Mouse (Mus musculus) kidney, adult 2 months (tissue): ENCODE data around the gene Rfx4. TPM values are rescaled to one million over a fixed set of nuclear protein-coding genes. Genes with fewer than 3 reads are reported as not detected.

Experiments used
- DNase-seq: peaks from one replicate; pipeline ENCODE4 v3.0.0; 2021
- H3K27ac ChIP-seq: fragments of 200-500 bp; 2 replicates; pipeline ENCODE4 v1.5.1; 2012; ENCODE audit warnings: low read depth, low read length, control low read depth, inconsistent platforms; ENCODE audit not compliant: insufficient read depth
- H3K27me3 ChIP-seq: fragments of 200-500 bp; replicated peaks from 2 replicates; pipeline ENCODE4 v1.6.1; 2012; ENCODE audit warnings: mild to moderate bottlenecking, moderate library complexity, low read length, inconsistent platforms; ENCODE audit not compliant: control insufficient read depth, insufficient read depth
- H3K36me3 ChIP-seq: fragments of 200-500 bp; 2 replicates; pipeline ENCODE4 v1.6.1; 2012; ENCODE audit warnings: mild to moderate bottlenecking, moderate library complexity, low read length, inconsistent platforms; ENCODE audit not compliant: control insufficient read depth, insufficient read depth
- H3K4me1 ChIP-seq: fragments of 200-500 bp; 2 replicates; pipeline ENCODE4 v1.6.1; 2011; ENCODE audit warnings: low read length; ENCODE audit not compliant: control insufficient read depth, insufficient read depth
- H3K4me3 ChIP-seq: fragments of 200-500 bp; 2 replicates; pipeline ENCODE4 v1.5.1; 2011; ENCODE audit warnings: mild to moderate bottlenecking, low read depth, low read length, control low read depth; ENCODE audit not compliant: insufficient read depth
- CTCF ChIP-seq: fragments of 200-500 bp; conservative IDR thresholded peaks from 2 replicates; pipeline ENCODE4 v1.5.1; 2011; ENCODE audit warnings: low read depth, mild to moderate bottlenecking, control low read depth, low read length, moderate library complexity, mixed read lengths; ENCODE audit not compliant: insufficient read depth, insufficient read length
- POLR2A ChIP-seq: fragments of 200-500 bp; IDR thresholded peaks from one replicate; pipeline ENCODE4 v1.6.1; 2011; ENCODE audit warnings: low read depth, low read length, control low read depth
- WGBS: fragments of 180-500 bp; shearing (Covaris S2); methylation state at CpG from one replicate; pipeline ENCODE4 v1.1.7; 2018; 5-methylcytosine and 5-hydroxymethylcytosine counted together
- polyA plus RNA-seq: library from polyadenylated mRNA; depleted of rRNA; stranded (reverse); fragments of >200 nt; gene quantifications from 2 replicates; pipeline ENCODE4 v1.2.3, GENCODE M21; 2012

Gene Rfx4
- polyA plus RNA-seq, 1 experiment, result 0.23 TPM

DNA sequence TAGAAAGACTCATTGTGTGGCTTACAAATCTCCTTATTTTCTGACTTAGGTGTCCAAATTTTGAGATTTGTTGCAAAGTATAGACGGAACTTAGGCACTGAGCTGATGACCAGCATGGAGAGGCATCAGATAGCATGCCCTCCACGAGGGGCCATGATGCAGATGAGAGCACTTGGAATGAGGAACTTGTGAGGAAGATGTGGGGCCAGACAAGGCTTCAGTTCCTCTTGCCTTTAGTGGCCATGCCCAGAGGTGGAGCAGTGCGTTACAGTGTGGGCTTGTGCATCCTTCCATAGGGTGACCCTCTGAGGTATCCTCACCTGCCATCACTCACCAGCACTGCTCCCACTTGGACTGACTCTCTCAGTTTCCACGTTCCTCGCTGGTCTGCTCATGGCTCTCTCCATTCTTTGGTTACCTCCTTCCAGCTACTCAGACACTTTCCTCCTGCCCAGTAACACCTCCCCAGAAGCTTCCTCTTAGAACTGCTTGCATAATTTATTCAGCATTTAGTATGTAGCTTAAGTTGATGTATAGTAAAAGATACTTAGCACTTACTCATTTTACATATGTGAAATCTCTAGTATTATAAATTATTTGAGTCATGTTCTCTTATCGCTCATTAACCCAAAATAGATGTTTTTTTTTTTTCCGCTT is 179.8 kb downstream of the Rfx4 start:
- no peaks in the 10 kb centered on the region for H3K36me3 ChIP-seq
- H3K27me3 ChIP-seq, result no peaks in the 10 kb centered on the region
- 82% methylated on average over 7 of the region's 7 CpGs for WGBS
- no peak for DNase-seq
- H3K4me3 ChIP-seq, result no peak overlapping the region
- no peak overlapping the region for H3K27ac ChIP-seq
- TF ChIP-seq POLR2A (no peak), CTCF (no peak)
- H3K4me1 ChIP-seq, result no peaks in the 10 kb centered on the region

DNA sequence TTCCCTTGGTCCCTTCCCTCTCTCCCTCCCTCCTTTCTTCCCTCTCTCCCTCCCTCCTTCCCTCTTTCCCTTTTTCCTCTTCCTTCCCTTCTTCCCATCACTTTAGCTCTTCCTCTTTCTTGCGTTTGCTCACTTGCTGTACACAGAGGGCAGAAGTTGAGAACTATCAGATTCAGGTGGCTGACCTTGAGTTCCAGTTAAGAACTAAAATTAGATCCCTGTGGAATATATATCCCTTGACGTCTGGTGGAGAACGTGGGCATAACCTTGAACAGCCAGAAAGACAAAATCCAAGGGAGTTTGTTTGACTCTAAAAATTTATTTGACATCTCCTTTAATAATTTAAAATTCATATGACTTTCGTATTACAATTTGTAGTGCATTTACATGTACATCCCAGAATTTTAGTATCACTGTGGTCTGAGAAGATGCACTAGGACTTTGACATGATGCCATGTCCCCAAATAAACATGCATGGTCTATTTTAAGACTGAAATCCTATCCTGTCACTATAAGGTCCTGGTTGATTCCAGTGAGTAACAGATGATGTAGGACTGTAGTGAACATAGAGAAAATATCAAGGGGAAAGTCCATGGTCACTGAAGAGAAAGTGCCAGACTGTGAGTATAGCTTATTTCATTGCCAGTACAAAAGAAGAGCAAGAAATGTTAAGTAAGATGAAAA is 181.1 kb downstream of the Rfx4 start:
- Histone ChIP-seq H3K27ac (no peak overlapping the region), H3K27me3 (no peaks in the 10 kb centered on the region), H3K4me3 (no peak overlapping the region), H3K36me3 (no peaks in the 10 kb centered on the region), H3K4me1 (no peaks in the 10 kb centered on the region)
- WGBS, result 60% methylated on average over 4 of the region's 4 CpGs
- DNase-seq, result no peak
- TF ChIP-seq POLR2A (no peak), CTCF (no peak)

DNA sequence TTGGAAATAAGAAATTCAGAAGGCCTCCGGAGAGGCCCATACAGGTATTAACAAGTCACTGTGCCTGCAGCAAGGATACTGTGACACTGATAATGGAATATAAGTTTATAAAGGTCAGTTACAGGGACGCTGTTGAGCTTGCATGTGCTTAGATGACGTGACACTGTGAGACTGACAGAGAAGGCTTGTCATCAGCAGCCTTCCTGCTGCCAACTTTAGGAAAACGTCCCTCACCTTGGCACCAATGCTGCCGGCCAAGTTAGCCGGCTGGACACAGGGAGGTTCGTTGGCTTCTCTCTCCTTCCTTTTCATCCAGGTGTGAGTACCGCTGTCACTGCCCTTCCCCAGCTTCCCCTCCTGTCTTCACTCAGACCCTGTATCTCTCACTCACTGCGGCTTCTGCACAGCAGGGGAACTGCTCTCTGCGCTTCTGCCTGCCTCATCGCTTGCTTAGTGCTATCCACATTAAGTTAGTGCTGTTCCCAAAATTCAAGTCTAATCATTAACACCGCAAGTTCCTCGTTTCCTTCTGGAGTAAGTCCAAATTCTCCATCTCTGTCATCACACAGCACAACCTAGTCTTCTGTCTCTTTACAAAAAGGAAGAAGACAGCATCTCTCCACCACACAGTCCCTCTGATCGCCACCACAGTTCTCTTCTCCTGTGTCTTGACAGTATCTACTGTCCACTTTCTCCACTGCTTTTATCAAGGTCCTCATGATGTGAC is 182.4 kb downstream of the Rfx4 start:
- Histone ChIP-seq H3K4me3 (no peak overlapping the region), H3K27me3 (no peaks in the 10 kb centered on the region), H3K36me3 (no peaks in the 10 kb centered on the region), H3K27ac (no peak overlapping the region), H3K4me1 (no peaks in the 10 kb centered on the region)
- 67% methylated on average over 14 of the region's 14 CpGs for WGBS
- no peak for TF ChIP-seq POLR2A
- TF ChIP-seq CTCF, result no peak
- no peak for DNase-seq

DNA sequence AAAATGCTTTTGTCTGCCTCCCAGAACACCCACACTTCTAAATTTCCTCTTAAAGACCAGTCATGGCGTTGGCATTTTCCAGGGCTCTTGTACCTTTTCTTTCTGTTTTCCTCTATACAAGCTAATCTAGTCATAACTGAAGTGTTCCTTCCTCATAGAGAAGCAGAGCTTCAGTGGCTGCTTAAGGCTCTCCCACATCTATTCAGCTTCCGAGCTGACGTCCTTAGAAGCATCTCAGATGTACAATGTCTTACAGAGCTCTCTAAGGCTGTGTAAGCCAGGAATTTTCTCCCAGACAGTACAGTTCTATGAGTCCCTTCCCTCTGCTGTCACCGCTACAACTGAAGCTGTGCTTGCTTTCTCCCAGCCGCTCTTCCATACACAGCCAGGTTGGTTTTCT is 183.0 kb downstream of the Rfx4 start:
- DNase-seq, result no peak
- Histone ChIP-seq H3K27ac (no peak overlapping the region), H3K27me3 (no peaks in the 10 kb centered on the region), H3K4me3 (no peak overlapping the region), H3K4me1 (no peaks in the 10 kb centered on the region), H3K36me3 (no peaks in the 10 kb centered on the region)
- 90% methylated on average over 5 of the region's 5 CpGs for WGBS
- TF ChIP-seq CTCF (no peak), POLR2A (no peak)

DNA sequence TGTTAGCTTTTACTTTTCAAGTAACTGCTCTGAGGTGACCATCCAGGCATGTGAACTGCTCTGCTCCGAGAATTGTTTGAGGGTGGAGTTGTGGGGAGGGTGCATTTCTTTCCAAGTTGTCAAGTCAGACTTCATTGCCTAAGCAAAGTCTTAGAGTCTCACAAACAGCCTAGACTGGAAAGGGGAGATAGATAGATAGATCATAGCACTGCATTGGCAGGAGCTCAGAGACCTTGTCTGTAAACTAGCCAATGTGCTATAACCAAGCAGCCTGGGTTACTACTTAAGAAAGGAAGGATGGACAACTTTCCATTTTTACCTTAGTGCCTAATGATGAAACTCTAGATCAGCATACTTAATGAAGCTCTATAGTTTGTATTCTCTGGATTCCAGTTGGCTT is 184.5 kb downstream of the Rfx4 start:
- H3K27me3 ChIP-seq, result no peaks in the 10 kb centered on the region
- H3K4me3 ChIP-seq, result no peak overlapping the region
- no peak overlapping the region for H3K27ac ChIP-seq
- H3K4me1 ChIP-seq, result no peaks in the 10 kb centered on the region
- WGBS, result 39% methylated on average over 1 of the region's 1 CpGs
- TF ChIP-seq POLR2A, result no peak
- H3K36me3 ChIP-seq, result no peaks in the 10 kb centered on the region
- DNase-seq, result no peak

DNA sequence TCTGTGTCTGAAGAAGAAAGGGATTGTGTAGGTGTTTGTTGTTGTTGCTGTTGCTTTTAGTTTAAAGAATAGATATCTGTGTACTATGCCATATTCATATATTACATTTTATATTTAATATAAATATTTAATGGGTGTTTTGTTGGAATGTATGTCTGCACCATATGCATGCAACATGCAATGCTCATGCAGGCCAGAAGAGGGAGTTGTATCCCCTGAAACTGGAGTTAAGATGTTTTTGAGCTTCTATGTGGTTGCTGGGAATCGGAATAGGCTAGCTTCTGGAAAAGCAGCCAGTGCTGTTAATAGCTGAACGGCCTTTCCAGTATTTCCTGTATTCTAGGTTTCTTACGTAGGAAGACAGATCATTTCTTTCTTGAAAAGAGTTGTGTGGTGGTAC is 189.8 kb downstream of the Rfx4 start:
- Histone ChIP-seq H3K27ac (no peak overlapping the region), H3K27me3 (no peaks in the 10 kb centered on the region), H3K4me1 (no peaks in the 10 kb centered on the region), H3K36me3 (peaks cover 10% of the 10 kb centered on the region), H3K4me3 (no peak overlapping the region)
- WGBS, result 89% methylated on average over 3 of the region's 3 CpGs
- TF ChIP-seq CTCF (no peak), POLR2A (no peak)
- no peak for DNase-seq

DNA sequence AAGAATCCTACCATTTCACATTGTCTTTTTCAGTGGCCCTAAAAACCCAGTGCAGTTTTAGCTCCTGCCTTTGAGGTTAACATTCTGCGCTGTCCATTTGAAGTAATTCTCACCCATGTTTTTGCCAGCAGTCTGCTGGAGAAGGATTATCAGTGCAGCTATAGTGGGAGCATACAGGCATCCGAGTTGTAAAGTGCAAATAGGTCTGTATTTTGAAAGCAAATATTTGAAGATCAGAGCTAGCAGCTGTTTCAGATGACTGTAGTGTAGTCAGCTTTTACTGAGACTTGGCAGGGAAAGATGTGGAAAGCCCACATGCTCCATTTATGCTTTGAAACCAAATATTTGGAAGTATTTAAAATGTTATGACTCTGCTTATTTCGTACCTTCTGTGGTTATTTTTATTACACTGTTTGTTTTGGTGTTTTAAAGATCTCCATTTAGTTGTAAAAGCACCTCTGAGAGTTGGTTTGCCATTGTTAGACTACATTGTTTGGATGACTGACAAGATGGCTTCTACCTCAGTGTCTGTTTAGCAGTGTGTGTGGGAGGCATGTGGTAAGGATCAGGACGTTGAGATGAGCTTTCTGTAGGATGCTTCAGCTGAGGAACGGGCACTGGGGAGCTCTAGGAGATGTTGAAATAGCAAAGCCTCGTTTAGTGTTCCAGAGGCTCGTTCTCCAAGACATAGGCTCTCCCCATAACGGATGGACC is 193.3 kb downstream of the Rfx4 start:
- peaks cover 12% of the 10 kb centered on the region for H3K36me3 ChIP-seq
- DNase-seq, result no peak
- no peak overlapping the region for H3K27ac ChIP-seq
- H3K4me1 ChIP-seq, result no peaks in the 10 kb centered on the region
- TF ChIP-seq CTCF (no peak), POLR2A (no peak)
- 66% methylated on average over 8 of the region's 8 CpGs for WGBS
- H3K4me3 ChIP-seq, result no peak overlapping the region
- H3K27me3 ChIP-seq, result no peaks in the 10 kb centered on the region
